Comparison of ENCODE assay signal across 24 mouse cellular contexts in genomic region chr3:23426956-23427355, GRCm38 (mm10).
DNase-seq lines count a peak whose midpoint lies in the region; ATAC-seq and TF ChIP-seq lines count a peak whose summit lies in the region.
"Had no signal": no experiment of that assay in that cellular context is flagged by ENCODE, and none has a peak within 500 bp of the region (broad histone marks: within the 10 kb centered on the region; RNA-seq: fewer than 3 reads in every experiment).

No protein-coding gene starts in this region.

- H3K9ac ChIP-seq in intestine, postnatal 0 days (ENCODE audit: low read depth, low read length), result no peak overlapping the region
- H3K9ac ChIP-seq: embryonic facial prominence, embryonic 12.5 days; embryonic facial prominence, embryonic 15.5 days; forebrain, embryonic 15.5 days; heart, embryonic 13.5 days; hindbrain, embryonic 14.5 days had no signal

- WGBS in intestine, postnatal 0 days, result 69% methylated on average over 3 of the region's 3 CpGs
- 85% methylated on average over 3 of the region's 3 CpGs for WGBS in lung, adult 2 months

- no peak overlapping the region for H3K27ac ChIP-seq in intestine, postnatal 0 days (ENCODE audit: low read depth, low read length)
- H3K27ac ChIP-seq: embryonic facial prominence, embryonic 12.5 days; embryonic facial prominence, embryonic 15.5 days; forebrain, embryonic 15.5 days; heart, embryonic 10.5 days; heart, embryonic 13.5 days; hindbrain, embryonic 14.5 days; hindbrain, postnatal 0 days had no signal

- H3K4me2 ChIP-seq in intestine, postnatal 0 days (replicated peaks; ENCODE audit: low read depth), result no peak overlapping the region
- H3K4me2 ChIP-seq: embryonic facial prominence, embryonic 12.5 days; embryonic facial prominence, embryonic 15.5 days; forebrain, embryonic 15.5 days; heart, embryonic 13.5 days; hindbrain, embryonic 14.5 days had no signal

- H3K4me1 ChIP-seq in intestine, postnatal 0 days (replicated peaks; ENCODE audit: control insufficient read depth, insufficient read depth, low read length), result no peaks in the 10 kb centered on the region
- no peaks in the 10 kb centered on the region for H3K4me1 ChIP-seq in lung, adult 2 months (ENCODE audit: control insufficient read depth, insufficient read depth, low read length)
- H3K4me1 ChIP-seq: embryonic facial prominence, embryonic 12.5 days; embryonic facial prominence, embryonic 15.5 days; forebrain, embryonic 15.5 days; heart, embryonic 10.5 days; heart, embryonic 13.5 days had no signal

- TF ChIP-seq CTCF in intestine, postnatal 0 days (IDR thresholded peaks at IDR 0.05; ENCODE audit: low read depth), result no peak
- no peak for TF ChIP-seq CTCF in lung, adult 2 months (IDR thresholded peaks at IDR 0.05; ENCODE audit: insufficient read depth, low read length)

- TF ChIP-seq POLR2A in lung, adult 2 months (IDR thresholded peaks at IDR 0.05; ENCODE audit: borderline replicate concordance, extremely low read depth, low read depth, low read length), result no peak

- no peaks in the 10 kb centered on the region for H3K36me3 ChIP-seq in intestine, postnatal 0 days (ENCODE audit: control insufficient read depth, insufficient read depth)
- H3K36me3 ChIP-seq: embryonic facial prominence, embryonic 12.5 days; embryonic facial prominence, embryonic 15.5 days; forebrain, embryonic 15.5 days; heart, embryonic 10.5 days; heart, embryonic 13.5 days had no signal

- peak; percentile 86 for ATAC-seq in intestine, postnatal 0 days
- ATAC-seq: forebrain, embryonic 15.5 days; hindbrain, postnatal 0 days; inflammation-experienced regulatory T-cells, adult 6 months had no signal

- no peaks in the 10 kb centered on the region for H3K27me3 ChIP-seq in intestine, postnatal 0 days (replicated peaks; ENCODE audit: control insufficient read depth, insufficient read depth, low read length)
- H3K27me3 ChIP-seq: embryonic facial prominence, embryonic 12.5 days; embryonic facial prominence, embryonic 15.5 days; forebrain, embryonic 15.5 days; heart, embryonic 13.5 days had no signal

- DNase-seq in ES-CJ7 (ENCODE audit: low read depth, low spot score) (peak; percentile 88), ZHBTc4 (ENCODE audit: low read depth, low spot score) (peak; percentile 74)
- DNase-seq in heart, adult 8-10 months (ENCODE audit: low spot score), result no peak
- DNase-seq in gastrocnemius, postnatal 36 days, result no peak
- DNase-seq in lung, adult 2 months, result no peak
- DNase-seq: adrenal gland, adult 2 months; adrenal gland, postnatal 14 days; cerebellum, adult 11 months; cerebellum, adult 2 months; cerebellum, adult 9-11 months; cerebellum, postnatal 25 days; gastrocnemius, postnatal 25 days; heart, postnatal 14 days; heart, postnatal 4 days; kidney, adult 18-20 months had no signal

- no peaks in the 10 kb centered on the region for H3K9me3 ChIP-seq in intestine, postnatal 0 days (ENCODE audit: control insufficient read depth)
- H3K9me3 ChIP-seq: embryonic facial prominence, embryonic 12.5 days; embryonic facial prominence, embryonic 15.5 days; forebrain, embryonic 15.5 days; heart, embryonic 10.5 days; heart, embryonic 13.5 days had no signal

- intact Hi-C loops in gastrocnemius, postnatal 36 days (cut with DNase I), result no loop called here

- H3K4me3 ChIP-seq in intestine, postnatal 0 days (ENCODE audit: low read depth, low read length), result no peak overlapping the region
- H3K4me3 ChIP-seq in lung, adult 2 months (replicated peaks; ENCODE audit: extremely low read depth, low read depth, low read length), result no peak overlapping the region
- H3K4me3 ChIP-seq: embryonic facial prominence, embryonic 12.5 days; embryonic facial prominence, embryonic 15.5 days; forebrain, embryonic 15.5 days; heart, embryonic 10.5 days; heart, embryonic 13.5 days had no signal

Comparison
In these comparisons a context has a peak if more than half of its experiments do, and no peak if none do; other contexts are left out.
1. DNase-seq: peak in ES-CJ7 (single experiment) and ZHBTc4 (single experiment); none in heart, adult 8-10 months (single experiment), gastrocnemius, postnatal 36 days (0 of 2) and lung, adult 2 months (single experiment).